8 mouse cellular contexts compared by ENCODE assay signal in genomic region chr16:16983534-16984422, GRCm38 (mm10). TPM values are rescaled to one million over a fixed set of nuclear protein-coding genes. Genes with fewer than 3 reads are reported as not detected.
DNase-seq lines count a peak whose midpoint lies in the region; ATAC-seq and TF ChIP-seq lines count a peak whose summit lies in the region.

No protein-coding gene starts in this region.

- peak; percentile 64 for ATAC-seq in neural tube, embryonic 15.5 days (ENCODE audit: low FRiP score)

- peak overlapping the region; percentile 59 for H3K4me2 ChIP-seq in neural tube, embryonic 15.5 days

- WGBS in kidney, adult 2 months, result under 1% methylated on average over 75 of the region's 75 CpGs
- WGBS in lung, adult 2 months, result under 1% methylated on average over 72 of the region's 75 CpGs
- under 1% methylated on average over 68 of the region's 75 CpGs for WGBS in neural tube, embryonic 15.5 days

- H3K4me1 ChIP-seq in kidney, adult 2 months (ENCODE audit: control insufficient read depth, insufficient read depth, low read length), result peaks cover 6% of the 10 kb centered on the region; the same call in 1 of the 2 replicates
- peaks cover 2% of the 10 kb centered on the region for H3K4me1 ChIP-seq in lung, adult 2 months (ENCODE audit: control insufficient read depth, insufficient read depth, low read length)
- H3K4me1 ChIP-seq in neural tube, embryonic 15.5 days, result peaks cover 33% of the 10 kb centered on the region

- no peaks in the 10 kb centered on the region for H3K27me3 ChIP-seq in kidney, adult 2 months (replicated peaks; ENCODE audit: control insufficient read depth, insufficient read depth, low read length)
- no peaks in the 10 kb centered on the region for H3K27me3 ChIP-seq in neural tube, embryonic 15.5 days (replicated peaks)

- H3K27ac ChIP-seq in kidney, adult 2 months (ENCODE audit: insufficient read depth, low read depth, low read length), result peak overlapping the region; percentile 73
- peak overlapping the region; percentile 98 for H3K27ac ChIP-seq in neural tube, embryonic 15.5 days (replicated peaks)

- no peaks in the 10 kb centered on the region for H3K9me3 ChIP-seq in neural tube, embryonic 15.5 days (replicated peaks)

- no peaks in the 10 kb centered on the region for H3K36me3 ChIP-seq in kidney, adult 2 months (ENCODE audit: control insufficient read depth, insufficient read depth, low read length)
- peaks cover 5% of the 10 kb centered on the region; the same call in 1 of the 2 replicates for H3K36me3 ChIP-seq in neural tube, embryonic 15.5 days

- DNase-seq in CD4-positive, CD25-positive, alpha-beta regulatory T cell, adult 2 months (ENCODE audit: low read depth, low spot score), result peak; percentile 61
- DNase-seq in MEL-GATA-1-ER (ENCODE audit: extremely low read depth, low read depth), result peak; percentile 61
- DNase-seq in embryo, embryonic 11.5 days (ENCODE audit: low read depth, low spot score), result peak; percentile 41
- peak; percentile 62 to 66 for DNase-seq in heart, adult 9 months (ENCODE audit: low spot score in 2 of 2)
- peak; percentile 77 for DNase-seq in kidney, adult 2 months
- DNase-seq in lung, adult 2 months, result no peak
- DNase-seq in cerebellum, postnatal 36 days, result no peak

- H3K4me3 ChIP-seq in kidney, adult 2 months (ENCODE audit: insufficient read depth, low read depth, low read length), result peak overlapping the region; percentile 94
- peak overlapping the region; percentile 97 for H3K4me3 ChIP-seq in lung, adult 2 months (replicated peaks; ENCODE audit: extremely low read depth, low read depth, low read length)
- peak overlapping the region; percentile 92 for H3K4me3 ChIP-seq in neural tube, embryonic 15.5 days (replicated peaks)

- no peak for TF ChIP-seq POLR2A in kidney, adult 2 months (IDR thresholded peaks at IDR 0.05; ENCODE audit: low read depth, low read length)
- TF ChIP-seq POLR2A in lung, adult 2 months (IDR thresholded peaks at IDR 0.05; ENCODE audit: borderline replicate concordance, extremely low read depth, low read depth, low read length), result 0 out of 2 replicates have a peak, but pooled peaks have one; percentile 6

- no peak for TF ChIP-seq CTCF in kidney, adult 2 months (conservative IDR thresholded peaks at IDR 0.05; ENCODE audit: insufficient read depth, insufficient read length, low read depth, low read length)
- no peak for TF ChIP-seq CTCF in lung, adult 2 months (IDR thresholded peaks at IDR 0.05; ENCODE audit: insufficient read depth, low read length)

- H3K9ac ChIP-seq in neural tube, embryonic 15.5 days (replicated peaks), result peak overlapping the region; percentile 98

RNA-seq across cellular contexts. Expression of gene Mapk1, which starts 0.6 kb away (rescaled TPM):
- polyA plus RNA-seq in kidney, adult 2 months (2012; rRNA removed), result 58.2 and 61.6 TPM in 2 replicates
- 44.2 and 61.0 TPM in 2 replicates for polyA plus RNA-seq in lung, adult 2 months (2012; rRNA removed)
- 184 and 188 TPM in 2 replicates for polyA plus RNA-seq in neural tube, embryonic 15.5 days (2015; fragmentation: Nextera tagmentation; extraction: Ambion mirVana)

Comparison
In these comparisons a context has a peak if more than half of its experiments do, and no peak if none do; other contexts are left out.
1. DNase-seq: peak in CD4-positive, CD25-positive, alpha-beta regulatory T cell, adult 2 months (single experiment), MEL-GATA-1-ER (single experiment), embryo, embryonic 11.5 days (single experiment), heart, adult 9 months (2 of 2) and kidney, adult 2 months (single experiment); none in lung, adult 2 months (single experiment) and cerebellum, postnatal 36 days (0 of 2).
2. Peak in every context shown above with its lines, with median percentiles within 50 percentile points of each other: H3K4me3 ChIP-seq.